Mouse (Mus musculus) stomach, embryonic 14.5 days (tissue): Measurements from ENCODE around the gene Olfr922. TPM values are rescaled to one million over a fixed set of nuclear protein-coding genes. Genes with fewer than 3 reads are reported as not detected.

Experiments
- polyA plus RNA-seq: library from polyadenylated mRNA; unstranded; fragments of >200 nt; fragmentation: Nextera tagmentation; extraction: Ambion mirVana; gene quantifications from 2 replicates; pipeline ENCODE4 v1.2.1, GENCODE M21; 2014

Gene Olfr922
- polyA plus RNA-seq, 1 experiment from 2014 or later = not detected

Other genes with a start within 250 kb of the Olfr922 start
- not detected in 2 replicates for gene Olfr912, start 234.4 kb upstream of the Olfr922 start, polyA plus RNA-seq
- gene Olfr913, start 221.9 kb upstream of the Olfr922 start, polyA plus RNA-seq = not detected in 2 replicates
- gene Olfr914, start 209.5 kb upstream of the Olfr922 start, polyA plus RNA-seq = not detected in 2 replicates
- not detected in 2 replicates for gene Olfr916, start 154.7 kb upstream of the Olfr922 start, polyA plus RNA-seq
- not detected in 2 replicates for gene Olfr917, start 148.8 kb upstream of the Olfr922 start, polyA plus RNA-seq
- gene Olfr918, start 140.0 kb upstream of the Olfr922 start, polyA plus RNA-seq = not detected in 2 replicates
- not detected in 2 replicates for gene Olfr919, start 110.9 kb upstream of the Olfr922 start, polyA plus RNA-seq
- 25.4 and 26.3 TPM in 2 replicates for gene Vwa5a, start 96.3 kb upstream of the Olfr922 start, polyA plus RNA-seq
- gene Olfr920, start 62.3 kb upstream of the Olfr922 start, polyA plus RNA-seq = 0.08 and 0.17 TPM in 2 replicates
- gene Olfr921, start 41.5 kb upstream of the Olfr922 start, polyA plus RNA-seq = not detected in 2 replicates
- not detected in 2 replicates for gene Olfr923, start 11.9 kb downstream of the Olfr922 start, polyA plus RNA-seq
- not detected in 2 replicates for gene Olfr924, start 29.8 kb downstream of the Olfr922 start, polyA plus RNA-seq
- gene Olfr26, start 40.4 kb downstream of the Olfr922 start, polyA plus RNA-seq = not detected in 2 replicates
- gene Olfr926, start 62.5 kb downstream of the Olfr922 start, polyA plus RNA-seq = not detected in 2 replicates
- not detected in 2 replicates for gene Olfr930, start 115.2 kb downstream of the Olfr922 start, polyA plus RNA-seq
- not detected in 2 replicates for gene Olfr933, start 157.7 kb downstream of the Olfr922 start, polyA plus RNA-seq
- gene Olfr934, start 173.7 kb downstream of the Olfr922 start, polyA plus RNA-seq = not detected in 2 replicates
- gene Olfr935, start 185.1 kb downstream of the Olfr922 start, polyA plus RNA-seq = not detected in 2 replicates
- gene Olfr146, start 208.8 kb downstream of the Olfr922 start, polyA plus RNA-seq = not detected in 2 replicates